Mouse (Mus musculus) regulatory T cell (primary cell): ENCODE measurements around the gene Slc22a16.
"Not testable (repeated sequence)": the region's sequence is repeated elsewhere in the genome, so short reads cannot be mapped to it uniquely, and the experiment has no call there.

ENCODE experiments used
- in situ Hi-C: fragments of 300-600 bp; cut with MboI, MseI; formaldehyde crosslinking; loops from one replicate; pipeline ENCODE4 v1.15.1; 2025; ENCODE audit warnings: high pct_unique_total_duplicates

Slc22a16 gene

DNA sequence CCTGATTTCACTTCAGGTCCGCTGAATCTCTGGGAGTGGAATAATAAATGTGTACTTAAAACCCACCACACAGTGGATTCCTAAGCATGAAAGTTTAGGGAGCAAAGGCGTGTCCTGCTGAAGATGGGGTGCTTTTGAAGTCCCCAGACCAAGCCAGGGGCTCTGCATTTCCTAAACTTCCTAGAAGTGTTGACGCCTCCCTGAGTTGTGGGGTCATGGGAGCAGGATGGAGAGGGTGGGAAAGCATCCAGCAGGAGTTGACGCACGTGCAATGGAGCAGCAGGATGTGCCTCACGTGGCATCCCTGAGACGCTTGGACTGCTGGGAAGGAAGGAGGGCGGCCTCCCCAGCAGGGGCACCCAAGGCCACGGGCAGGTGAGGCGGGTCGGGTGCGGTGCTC is at the start of gene Slc22a16:
Gene Slc22a16, plus strand, starts transcription at position 301 of the 400 bp plus-strand sequence.
- in situ Hi-C loops: no loop called here

DNA sequence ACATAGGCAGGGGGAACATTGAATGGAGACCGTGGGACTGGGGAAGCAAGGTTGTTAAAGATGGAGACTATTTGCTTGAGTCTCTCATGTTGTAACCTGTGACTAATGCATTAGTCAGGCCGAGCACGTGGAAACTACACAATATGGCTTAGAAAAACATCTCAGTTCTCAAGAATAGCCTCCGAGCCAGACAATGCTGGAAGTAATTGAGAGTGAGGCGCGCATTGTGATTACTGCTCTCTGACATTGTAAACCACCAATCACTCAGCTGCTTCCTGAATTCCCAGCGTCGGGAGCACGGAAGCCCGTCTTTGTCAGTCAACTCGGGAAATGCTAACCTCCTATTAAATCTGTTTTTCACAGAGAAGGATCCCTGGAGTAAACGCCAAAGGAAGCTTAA is 48.6 kb upstream of the Slc22a16 start:
- in situ Hi-C loops: loop anchor here (10.0 kb wide), 3 partner anchors 67 to 267 kb away; partner anchors contain the start of gene Gtf3c6

DNA sequence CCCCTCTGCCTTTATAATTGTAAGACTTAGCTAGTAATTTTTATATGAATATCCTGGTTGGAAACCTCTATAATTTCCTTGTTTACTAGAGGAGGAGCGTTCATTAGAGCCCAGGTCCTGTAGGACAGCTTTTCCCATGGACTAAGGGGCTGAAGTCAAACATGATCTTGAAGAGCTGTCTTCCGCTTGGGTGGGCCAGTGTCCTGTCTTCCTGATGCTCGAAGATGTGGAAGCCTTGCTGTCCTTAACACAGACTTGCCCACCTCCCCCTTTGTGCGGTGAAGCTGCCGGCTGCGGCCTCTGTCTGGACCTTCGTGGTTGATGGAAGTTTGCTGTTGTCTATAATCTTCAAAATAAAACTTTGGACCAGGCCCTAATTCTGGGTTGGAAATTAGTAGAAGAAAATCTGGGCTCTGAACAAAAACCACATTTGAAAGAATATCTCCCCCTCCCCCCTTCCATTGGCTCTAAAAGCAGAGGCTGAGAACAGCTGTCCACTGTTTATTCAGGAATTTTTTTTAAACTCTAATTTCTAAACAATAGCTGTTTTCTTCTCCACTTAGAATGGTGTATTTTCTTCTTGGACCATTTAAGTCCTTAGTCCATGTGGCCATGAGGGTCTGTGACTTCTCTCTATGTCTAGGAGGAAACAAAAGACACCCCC is 46.7 kb upstream of the Slc22a16 start:
- in situ Hi-C loops: loop anchor here (10.0 kb wide), 3 partner anchors 69 to 269 kb away; partner anchors contain the start of gene Gtf3c6

DNA sequence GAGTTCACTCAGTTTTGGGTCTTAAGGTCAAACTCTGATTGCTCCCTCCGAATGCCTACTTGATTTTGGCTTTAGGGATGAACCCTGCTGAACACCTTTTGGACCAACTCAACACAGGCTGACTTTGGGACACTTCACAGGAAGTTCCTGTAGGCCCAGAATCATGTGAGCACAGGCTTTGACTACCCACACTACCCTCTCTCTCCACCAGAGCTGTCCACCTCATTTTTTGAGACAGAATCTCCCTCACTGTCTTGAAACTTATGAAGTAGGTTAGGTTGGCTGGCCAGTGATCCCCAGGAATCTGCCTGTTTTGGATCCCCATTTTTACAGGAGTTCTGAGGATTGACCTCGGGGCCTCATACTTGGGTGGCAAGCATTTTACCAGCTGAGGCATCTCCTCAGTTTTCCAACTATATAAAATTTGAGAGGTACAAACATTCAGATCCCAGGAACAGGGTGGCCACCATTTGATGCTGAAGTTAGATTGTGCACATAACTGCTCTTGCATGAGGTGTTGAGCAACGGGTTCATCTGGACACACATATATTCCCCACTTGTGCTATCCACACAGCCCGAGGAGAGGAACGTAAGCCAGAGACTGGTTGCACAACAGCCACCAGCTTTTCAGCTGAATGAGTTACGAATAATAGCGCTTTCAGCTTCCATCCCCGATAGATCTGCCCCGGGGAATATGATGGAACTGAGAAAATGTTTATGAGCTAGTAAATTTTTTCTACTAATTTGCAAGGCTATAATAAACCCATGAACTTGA is 45.9 kb upstream of the Slc22a16 start:
- in situ Hi-C loops: loop anchor here (10.0 kb wide), 3 partner anchors 69 to 269 kb away; partner anchors contain the start of gene Gtf3c6

DNA sequence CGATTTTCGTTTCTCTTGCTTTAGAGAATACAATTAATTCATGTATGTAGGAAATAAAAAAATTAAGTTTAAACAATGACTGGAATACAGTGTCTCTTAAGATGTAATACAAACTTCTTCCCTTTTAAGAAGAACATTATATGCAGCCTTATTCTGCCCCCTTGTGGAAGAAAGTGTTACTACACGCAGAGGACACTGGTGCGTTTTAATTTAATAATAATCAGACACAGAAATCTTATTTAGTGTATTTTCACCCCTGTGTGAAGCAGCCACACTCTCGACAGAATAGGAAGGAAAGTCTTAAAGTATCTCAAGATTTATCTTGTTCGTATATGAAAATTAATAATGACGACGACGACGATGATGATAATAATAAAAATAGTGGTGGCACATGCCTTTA is 45.1 kb upstream of the Slc22a16 start:
- in situ Hi-C loops: loop anchor here (10.0 kb wide), 3 partner anchors 70 to 270 kb away; partner anchors contain the start of gene Gtf3c6

DNA sequence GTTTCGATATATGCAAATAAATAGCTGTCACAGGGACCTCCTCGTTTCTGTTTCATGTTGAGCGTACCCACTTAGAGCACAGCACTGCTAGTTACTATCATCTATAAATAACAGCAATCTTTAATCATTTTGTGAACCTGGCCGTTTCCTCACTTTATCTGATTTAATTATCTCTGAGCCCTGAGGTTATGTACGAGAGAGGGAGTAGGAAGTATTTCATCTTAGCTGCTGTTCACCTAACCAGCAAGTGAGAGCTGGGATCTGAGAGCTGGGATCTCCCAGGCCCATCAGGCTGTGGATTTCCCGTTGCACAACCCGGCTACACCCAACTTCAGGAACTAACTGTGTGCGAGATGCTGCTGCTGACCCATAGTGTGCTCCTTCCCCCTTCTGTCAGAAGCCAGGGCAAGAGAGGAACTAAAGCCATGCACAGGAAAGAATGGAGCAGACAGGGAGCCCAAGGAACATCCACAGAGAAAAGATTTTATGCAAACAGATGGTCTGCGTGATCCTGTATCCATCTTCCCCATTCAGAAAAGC is 44.5 kb upstream of the Slc22a16 start:
- in situ Hi-C loops: loop anchor here (10.0 kb wide), 3 partner anchors 71 to 271 kb away; partner anchors contain the start of gene Gtf3c6

DNA sequence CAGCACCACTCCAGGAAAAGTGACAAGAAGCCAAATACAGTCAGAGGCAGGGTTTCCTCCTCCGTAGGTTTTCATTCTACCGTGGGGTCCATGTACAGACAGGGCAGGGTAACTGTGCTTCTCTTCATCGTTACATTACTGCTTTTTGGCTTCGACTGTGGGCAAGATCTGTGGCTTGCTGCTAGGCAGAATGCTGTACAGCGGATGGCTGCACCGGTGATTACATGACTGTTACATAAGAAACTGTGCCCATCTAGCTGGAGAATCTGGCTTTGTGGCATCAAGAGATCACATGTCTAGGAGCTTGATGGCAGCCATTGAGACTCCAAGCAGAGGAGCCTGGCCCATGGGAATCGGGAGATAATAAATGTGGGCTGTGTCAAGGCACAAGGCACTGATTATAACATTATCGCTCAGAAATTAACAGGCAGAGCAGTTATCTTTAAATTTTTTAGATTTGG is 43.8 kb upstream of the Slc22a16 start:
- in situ Hi-C loops: loop anchor here (10.0 kb wide), 3 partner anchors 72 to 272 kb away; partner anchors contain the start of gene Gtf3c6

DNA sequence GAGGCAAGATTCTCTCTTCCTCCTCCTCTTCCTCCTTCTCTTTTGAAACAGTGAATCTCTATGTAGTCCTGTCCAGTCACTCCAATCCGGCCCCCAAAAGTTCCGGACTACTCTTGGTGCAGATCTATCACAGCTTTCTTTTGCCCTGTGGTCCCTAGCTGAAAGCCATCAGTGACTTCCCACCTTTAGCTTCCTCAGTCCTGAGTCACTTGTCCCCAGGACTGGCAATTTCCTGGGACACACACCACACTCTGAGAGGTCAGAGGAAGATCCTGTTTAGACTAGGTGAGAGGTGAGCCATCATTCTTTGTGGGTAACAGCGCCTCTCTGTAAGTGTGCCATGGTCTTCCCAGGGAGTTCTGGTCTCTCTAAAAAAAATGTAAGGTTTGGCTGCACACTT is 43.1 kb upstream of the Slc22a16 start:
- in situ Hi-C loops: loop anchor here (10.0 kb wide), 3 partner anchors 72 to 272 kb away; partner anchors contain the start of gene Gtf3c6

DNA sequence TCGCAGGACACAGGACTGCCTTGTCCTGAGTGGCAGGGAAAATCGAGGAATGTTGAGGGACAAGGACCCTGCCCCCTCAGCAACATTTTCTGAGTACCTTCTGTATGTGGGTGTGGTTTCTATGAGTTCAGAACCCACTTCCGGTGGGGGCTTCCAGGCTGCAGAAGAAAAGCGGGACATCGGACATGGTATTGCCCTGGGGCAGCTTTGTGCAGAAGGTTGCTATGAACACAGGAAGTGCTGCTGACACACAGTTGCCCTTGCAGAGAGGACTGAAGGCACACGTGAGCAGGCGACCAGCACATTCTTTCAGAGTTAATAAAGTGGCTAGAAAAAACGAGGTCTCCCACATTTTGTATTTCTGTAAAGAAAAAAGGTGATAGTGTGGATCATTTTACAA is 42.6 kb upstream of the Slc22a16 start:
- in situ Hi-C loops: loop anchor here (10.0 kb wide), 3 partner anchors 73 to 273 kb away; partner anchors contain the start of gene Gtf3c6

DNA sequence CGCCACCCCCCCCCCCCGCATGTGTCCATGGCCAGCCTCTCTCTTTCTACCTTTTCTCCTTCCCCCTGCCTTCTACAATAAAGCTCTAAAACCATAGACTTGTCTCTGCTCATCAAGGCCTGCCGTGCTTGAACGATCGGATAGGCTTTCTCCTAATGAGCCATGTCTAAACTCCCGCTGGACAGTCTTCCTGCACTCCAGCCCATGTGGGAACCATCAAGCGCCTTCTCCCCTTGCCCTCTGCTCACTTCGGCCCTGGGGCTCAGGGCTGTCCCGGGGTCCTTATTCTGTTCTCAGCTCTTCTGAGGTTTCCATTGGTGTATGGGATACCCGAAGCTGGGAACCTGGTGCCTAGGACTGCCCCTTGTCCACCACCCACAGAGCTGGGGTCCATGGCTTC is 41.5 kb upstream of the Slc22a16 start:
- in situ Hi-C loops: loop anchor here (10.0 kb wide), 3 partner anchors 74 to 274 kb away; partner anchors contain the start of gene Gtf3c6

DNA sequence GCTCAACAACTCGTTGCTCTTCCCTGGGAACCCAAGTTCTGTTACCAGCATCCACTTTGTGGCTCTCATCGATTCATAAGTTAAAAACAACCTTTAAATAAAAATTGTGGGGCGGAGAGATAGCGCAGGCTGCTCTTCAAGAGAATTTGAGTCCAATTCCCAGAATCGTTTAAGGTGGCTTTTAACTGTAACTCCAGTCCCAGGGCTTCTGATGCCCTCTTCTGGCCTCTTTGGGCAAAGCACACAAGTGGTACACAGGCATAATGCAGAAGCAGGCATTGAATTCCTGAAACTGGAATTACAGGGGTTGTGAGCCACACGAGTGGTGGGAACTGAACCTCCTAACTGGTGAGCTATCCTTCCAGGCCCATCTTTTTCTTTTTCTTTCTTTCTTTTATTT is 40.5 kb upstream of the Slc22a16 start:
- in situ Hi-C loops: loop anchor here (10.0 kb wide), 3 partner anchors 75 to 275 kb away; partner anchors contain the start of gene Gtf3c6

DNA sequence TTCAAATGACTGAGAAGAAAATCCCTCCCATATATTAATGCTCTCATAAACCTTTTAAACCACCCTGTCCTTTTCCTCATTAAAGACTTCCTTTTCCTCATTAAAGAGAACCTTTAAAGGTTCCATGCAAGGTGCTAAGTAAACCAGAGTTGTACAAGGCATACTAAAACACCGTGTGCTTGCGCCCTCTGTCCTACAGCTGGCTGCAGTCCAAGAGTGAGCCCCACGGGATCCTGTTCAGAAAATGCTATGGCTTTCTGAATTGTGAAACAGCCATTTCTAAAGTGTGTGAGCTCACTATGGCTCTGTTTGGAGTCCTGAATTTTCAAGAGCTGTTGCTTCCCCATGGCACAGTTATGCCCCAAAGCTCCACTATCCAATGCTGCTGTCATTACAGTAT is 39.5 kb upstream of the Slc22a16 start:
- in situ Hi-C loops: no loop called here

DNA sequence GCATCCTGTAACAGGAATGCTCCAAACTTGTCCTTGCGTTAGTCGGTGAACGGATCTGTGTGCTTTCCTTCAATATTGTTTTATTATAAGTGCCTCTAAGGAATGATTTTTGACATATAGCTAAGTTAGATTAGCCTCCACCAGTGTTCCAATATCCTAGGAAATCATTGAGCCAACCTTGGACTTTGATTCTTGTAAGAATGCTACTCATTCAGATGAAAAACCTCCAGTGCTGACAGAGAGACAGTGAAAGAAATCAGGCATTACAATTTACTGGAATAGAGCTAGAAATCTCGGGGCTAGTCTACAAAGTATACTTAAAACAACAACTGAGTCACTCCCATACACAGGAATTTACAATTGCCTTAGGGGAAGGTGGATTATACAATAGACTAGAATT is 37.5 kb upstream of the Slc22a16 start:
- in situ Hi-C loops: not testable (repeated sequence)

DNA sequence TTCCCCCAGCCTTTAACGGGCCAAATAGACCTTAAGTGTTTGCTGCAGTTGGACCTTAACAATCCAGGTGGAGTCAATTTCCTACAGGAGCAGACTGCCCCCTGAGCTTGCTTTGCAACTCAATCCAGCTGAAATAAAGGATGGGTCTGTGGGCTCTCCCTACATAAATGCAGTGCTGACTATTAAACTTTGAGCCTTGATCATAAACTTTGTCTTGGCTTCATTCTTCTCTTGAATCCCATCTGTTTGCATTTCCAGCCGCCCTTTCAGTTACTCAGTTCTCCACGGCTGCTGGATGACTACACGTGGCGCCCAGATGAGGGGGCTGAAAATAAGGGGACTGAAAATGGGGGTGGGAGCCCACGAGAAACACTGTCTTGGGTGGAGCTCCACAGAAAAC is 28.8 kb upstream of the Slc22a16 start:
- in situ Hi-C loops: no loop called here

DNA sequence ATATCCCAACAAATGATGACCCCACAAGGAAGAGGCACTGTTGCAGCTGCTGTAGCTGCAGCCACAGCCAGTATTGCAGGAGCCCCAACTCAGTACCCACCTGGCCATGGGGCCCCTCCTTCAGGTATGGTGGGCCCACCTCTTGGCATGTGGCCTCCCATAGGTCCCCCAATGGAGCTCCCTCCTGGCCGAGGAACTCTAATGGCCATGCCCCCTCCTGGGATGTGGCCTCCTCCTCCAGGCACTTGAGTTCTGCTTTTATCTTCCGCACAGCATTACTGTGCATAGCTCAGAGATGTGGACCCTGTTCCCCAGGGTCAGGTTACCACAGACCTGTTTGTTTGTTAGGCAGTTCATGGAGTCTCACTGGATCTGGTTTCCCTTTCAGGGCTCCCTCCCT is 20.8 kb upstream of the Slc22a16 start:
- in situ Hi-C loops: no loop called here

DNA sequence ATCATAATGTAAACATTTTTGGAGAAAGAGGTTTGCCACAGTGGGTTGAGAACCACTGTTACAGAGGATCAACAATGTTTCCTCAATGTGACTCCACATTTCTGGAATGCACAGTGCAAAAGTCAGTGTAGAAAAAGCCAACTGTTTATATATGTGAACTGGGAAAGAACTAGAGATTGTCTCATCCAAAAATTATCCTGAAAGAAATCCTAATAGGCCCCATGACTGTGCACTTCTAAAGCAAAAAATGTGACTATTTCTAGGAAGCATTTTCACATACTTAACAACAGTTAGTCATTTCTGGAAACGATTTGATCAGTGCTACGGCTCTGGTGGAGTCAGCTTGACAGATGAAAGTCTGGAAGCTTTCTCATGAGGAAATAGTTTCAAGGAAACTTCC is 18.3 kb upstream of the Slc22a16 start:
- in situ Hi-C loops: no loop called here

DNA sequence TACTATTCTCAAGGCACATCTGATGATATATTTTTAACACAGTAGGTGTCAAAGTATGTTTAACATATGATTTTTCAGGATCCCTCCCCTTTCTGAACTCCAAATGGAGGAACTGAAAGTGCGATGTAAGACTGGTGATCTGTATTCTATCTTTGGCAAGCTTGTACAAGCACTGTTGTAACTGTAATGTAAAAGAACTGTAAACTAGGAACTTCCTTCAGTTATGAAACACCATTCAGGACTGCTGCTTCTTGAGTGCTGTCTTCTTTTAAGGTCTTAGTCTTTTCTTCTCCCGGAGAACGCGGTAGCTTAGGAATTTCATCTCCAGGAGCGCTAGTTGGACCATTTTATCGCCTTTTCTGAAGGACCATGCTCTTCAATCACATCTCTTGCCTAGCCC is 4.4 kb upstream of the Slc22a16 start:
- in situ Hi-C loops: not testable (repeated sequence)

DNA sequence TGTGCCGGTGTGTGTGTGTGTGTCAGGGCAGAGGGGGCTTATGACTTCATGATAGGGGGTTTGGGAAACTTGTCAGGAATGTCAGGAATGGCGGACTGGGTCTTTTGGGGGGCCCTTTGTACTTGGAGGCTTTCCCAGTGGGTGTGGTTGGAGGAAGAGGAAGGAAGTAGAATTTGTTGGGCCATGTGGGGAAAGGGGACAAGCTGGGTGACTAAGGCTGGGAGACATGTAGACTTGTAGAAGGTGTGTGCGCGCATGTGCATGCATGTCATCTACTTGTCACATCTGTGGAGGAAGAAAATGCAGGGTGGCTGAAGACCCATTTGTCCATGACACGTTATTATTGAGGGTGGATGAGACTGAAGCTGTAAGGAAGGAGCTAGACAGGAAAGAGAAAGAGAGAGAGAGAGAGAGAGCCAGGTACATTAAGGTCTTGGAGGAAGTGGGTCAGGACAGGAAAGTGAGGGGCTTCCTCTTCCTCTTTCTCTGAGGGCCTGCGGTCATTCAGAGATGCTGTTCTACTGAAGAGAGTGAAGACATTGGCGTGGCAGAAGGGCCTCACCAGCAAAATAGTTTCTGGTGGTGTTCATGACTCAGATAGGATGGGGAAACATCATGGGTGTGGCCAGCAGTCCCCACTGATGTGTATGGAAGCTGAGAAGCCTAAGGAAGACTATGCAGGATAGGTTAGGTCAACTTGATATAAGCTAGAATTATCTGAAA is 5.9 kb downstream of the Slc22a16 start:
- in situ Hi-C loops: no loop called here

DNA sequence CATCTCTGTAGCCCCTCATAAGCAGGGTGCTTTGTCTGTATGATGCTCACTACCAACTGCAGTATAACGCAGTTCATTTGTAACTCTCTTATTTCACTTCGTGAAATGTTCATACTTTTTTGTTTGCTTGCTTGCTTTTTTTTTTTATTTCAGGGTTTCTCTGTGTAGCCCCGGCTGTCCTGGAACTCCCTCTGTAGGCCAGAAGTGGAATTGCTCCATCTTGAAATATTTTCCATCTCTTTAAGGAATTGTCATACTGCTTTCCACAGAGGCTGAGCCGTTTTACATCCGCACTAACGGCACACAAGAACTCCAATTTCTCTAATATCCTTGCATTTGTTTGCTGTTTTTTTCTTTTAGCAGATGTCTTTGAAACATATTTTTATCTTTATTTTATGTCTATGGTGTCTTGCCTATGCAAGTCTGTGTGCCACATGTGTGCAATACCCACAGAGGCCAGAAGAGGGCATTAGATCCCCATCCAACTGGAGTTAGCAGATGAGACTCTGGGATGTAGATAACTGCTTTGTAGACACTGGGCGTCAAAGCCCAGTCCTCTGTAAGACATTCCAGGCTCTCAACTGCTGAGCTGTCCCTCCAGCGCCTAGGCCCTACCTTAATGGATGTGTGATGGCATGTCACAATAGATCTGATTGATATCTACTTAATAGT is 13.6 kb downstream of the Slc22a16 start:
- in situ Hi-C loops: loop anchor here (10.0 kb wide), 1 partner anchor 181 kb away; no protein-coding TSS in a partner anchor

DNA sequence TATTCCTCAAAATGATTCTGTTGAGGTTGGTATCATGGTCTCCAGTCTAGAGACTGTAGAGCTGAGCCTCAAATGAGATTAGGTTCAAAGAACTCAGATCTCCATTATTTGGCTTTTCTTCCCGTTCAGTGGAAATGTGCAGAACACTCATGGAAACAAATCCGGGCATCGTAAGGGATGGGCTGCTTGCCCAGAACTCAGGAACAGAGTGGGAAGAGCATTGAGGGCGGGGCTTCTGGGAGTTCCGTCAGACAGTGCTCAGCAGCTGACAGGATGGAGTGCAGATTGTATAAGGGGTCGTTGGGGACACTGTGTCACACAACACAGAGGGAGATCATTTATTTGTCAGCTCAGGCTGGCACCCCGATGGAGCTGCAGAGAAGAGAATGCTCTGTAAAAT is 22.1 kb downstream of the Slc22a16 start:
- in situ Hi-C loops: no loop called here

DNA sequence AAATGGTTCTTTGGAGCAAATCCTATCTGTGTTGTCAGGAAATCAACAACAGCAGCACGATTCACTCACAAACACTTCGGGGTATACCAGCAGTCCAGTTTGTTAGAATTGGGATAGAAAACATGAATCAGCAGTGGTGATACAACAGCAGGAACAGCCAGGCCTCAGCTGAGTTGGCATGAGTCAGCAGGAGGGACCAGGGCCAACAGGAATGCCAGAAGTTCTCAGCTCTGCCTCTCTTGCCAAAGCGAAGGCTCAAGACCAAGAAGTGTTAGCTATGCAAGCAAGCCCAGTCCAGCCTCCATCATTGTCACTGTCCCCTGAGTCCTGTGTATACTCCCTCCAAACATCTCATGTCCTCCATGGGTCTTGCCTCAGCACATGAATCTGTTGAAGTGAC is 27.0 kb downstream of the Slc22a16 start:
- in situ Hi-C loops: no loop called here
